Mouse (Mus musculus): ENCODE results near the gene Maneal. TPM values are rescaled to one million over a fixed set of nuclear protein-coding genes. Genes with fewer than 3 reads are reported as not detected.

The Maneal gene
- polyA plus RNA-seq, 1 experiment from 2014 or later, result 0.66 TPM

- Histone ChIP-seq H3K9ac (ENCODE audit: low read depth, low read length) (no peak overlapping the region), H3K4me2 (replicated peaks; ENCODE audit: low read depth, low read length) (no peak overlapping the region)
These were observed 28.0 kb upstream of the Maneal start for GRCm38 (mm10) chr4:124889935-124890334.

GRCm38 (mm10) chr4:124888702-124889101 is 26.7 kb upstream of the Maneal start:
- no peak overlapping the region for H3K4me2 ChIP-seq (replicated peaks; ENCODE audit: low read depth, low read length)
- H3K9ac ChIP-seq (ENCODE audit: low read depth, low read length), result no peak overlapping the region
- no peak overlapping the region for H3K4me3 ChIP-seq (ENCODE audit: low read length)
- H3K4me1 ChIP-seq (ENCODE audit: control insufficient read depth, insufficient read depth, low read length), result no peaks in the 10 kb centered on the region
- WGBS, result 83% methylated on average over 7 of the region's 7 CpGs
- H3K27ac ChIP-seq (ENCODE audit: low read depth, low read length), result no peak overlapping the region
- no peak for ATAC-seq (ENCODE audit: low FRiP score, low TSS enrichment)
- no peaks in the 10 kb centered on the region for H3K9me3 ChIP-seq (ENCODE audit: control insufficient read depth, low read length)
- peaks cover 47% of the 10 kb centered on the region for H3K27me3 ChIP-seq (ENCODE audit: control insufficient read depth, insufficient read depth, low read length)
- H3K36me3 ChIP-seq (ENCODE audit: control insufficient read depth, insufficient read depth, low read length), result no peaks in the 10 kb centered on the region

More at GRCm38 (mm10) chr4:124889935-124890334, 28.0 kb upstream of the Maneal start:
- H3K9me3 ChIP-seq (ENCODE audit: control insufficient read depth, low read length), result no peaks in the 10 kb centered on the region
- peaks cover 52% of the 10 kb centered on the region for H3K27me3 ChIP-seq (ENCODE audit: control insufficient read depth, insufficient read depth, low read length)
- H3K36me3 ChIP-seq (ENCODE audit: control insufficient read depth, insufficient read depth, low read length), result no peaks in the 10 kb centered on the region
- H3K4me3 ChIP-seq (ENCODE audit: low read length), result no peak overlapping the region
- no peak overlapping the region for H3K27ac ChIP-seq (ENCODE audit: low read depth, low read length)
- ATAC-seq (ENCODE audit: low FRiP score, low TSS enrichment), result no peak
- 0 out of 2 replicates have a peak, but pooled peaks cover 5% of the 10 kb centered on the region for H3K4me1 ChIP-seq (ENCODE audit: control insufficient read depth, insufficient read depth, low read length)
- 96% methylated on average over 2 of the region's 2 CpGs for WGBS

GRCm38 (mm10) chr4:124882151-124882729 is 20.3 kb upstream of the Maneal start:
- H3K27me3 ChIP-seq (ENCODE audit: control insufficient read depth, insufficient read depth, low read length), result peaks cover 65% of the 10 kb centered on the region
- H3K36me3 ChIP-seq (ENCODE audit: control insufficient read depth, insufficient read depth, low read length), result no peaks in the 10 kb centered on the region
- H3K9me3 ChIP-seq (ENCODE audit: control insufficient read depth, low read length), result no peaks in the 10 kb centered on the region
- no peak overlapping the region for H3K27ac ChIP-seq (ENCODE audit: low read depth, low read length)
- H3K9ac ChIP-seq (ENCODE audit: low read depth, low read length), result no peak overlapping the region
- under 1% methylated on average over 37 of the region's 37 CpGs for WGBS
- peak; percentile 37; the same call in 1 of the 2 replicates for ATAC-seq (ENCODE audit: low FRiP score, low TSS enrichment)
- H3K4me2 ChIP-seq (replicated peaks; ENCODE audit: low read depth, low read length), result peak overlapping the region; percentile 52; the same call in 1 of the 2 replicates
- no peaks in the 10 kb centered on the region for H3K4me1 ChIP-seq (ENCODE audit: control insufficient read depth, insufficient read depth, low read length)
- peak overlapping the region; percentile 36; the same call in 1 of the 2 replicates for H3K4me3 ChIP-seq (ENCODE audit: low read length)

- ATAC-seq (ENCODE audit: low FRiP score, low TSS enrichment), result peak; percentile 80; the same call in 1 of the 2 replicates
- Histone ChIP-seq H3K4me1 (ENCODE audit: control insufficient read depth, insufficient read depth, low read length) (no peaks in the 10 kb centered on the region), H3K9ac (ENCODE audit: low read depth, low read length) (no peak overlapping the region), H3K36me3 (ENCODE audit: control insufficient read depth, insufficient read depth, low read length) (no peaks in the 10 kb centered on the region), H3K27me3 (ENCODE audit: control insufficient read depth, insufficient read depth, low read length) (peaks cover 63% of the 10 kb centered on the region), H3K4me2 (replicated peaks; ENCODE audit: low read depth, low read length) (peak overlapping the region; percentile 52), H3K4me3 (ENCODE audit: low read length) (peak overlapping the region; percentile 36), H3K27ac (ENCODE audit: low read depth, low read length) (no peak overlapping the region), H3K9me3 (ENCODE audit: control insufficient read depth, low read length) (no peaks in the 10 kb centered on the region)
- WGBS, result under 1% methylated on average over 33 of the region's 37 CpGs
These were observed 19.5 kb upstream of the Maneal start for GRCm38 (mm10) chr4:124881341-124881908.

- WGBS, result 4% methylated on average over 11 of the region's 11 CpGs
These were observed 18.6 kb upstream of the Maneal start, which contains the start of gene Epha10 for GRCm38 (mm10) chr4:124880599-124880998. TSS of gene Epha10 (plus strand) at chr4:124880899.

GRCm38 (mm10) chr4:124872719-124873118 is 10.7 kb upstream of the Maneal start:
- Histone ChIP-seq H3K4me3 (ENCODE audit: low read length) (no peak overlapping the region), H3K4me2 (replicated peaks; ENCODE audit: low read depth, low read length) (no peak overlapping the region), H3K27me3 (ENCODE audit: control insufficient read depth, insufficient read depth, low read length) (no peaks in the 10 kb centered on the region), H3K27ac (ENCODE audit: low read depth, low read length) (no peak overlapping the region), H3K4me1 (ENCODE audit: control insufficient read depth, insufficient read depth, low read length) (no peaks in the 10 kb centered on the region), H3K9me3 (ENCODE audit: control insufficient read depth, low read length) (peaks cover 3% of the 10 kb centered on the region; the same call in 1 of the 2 replicates), H3K36me3 (ENCODE audit: control insufficient read depth, insufficient read depth, low read length) (no peaks in the 10 kb centered on the region), H3K9ac (ENCODE audit: low read depth, low read length) (no peak overlapping the region)
- ATAC-seq (ENCODE audit: low FRiP score, low TSS enrichment), result no peak
- whole genome bisulfite sequencing, result 90% methylated on average over 1 of the region's 1 CpGs

More at GRCm38 (mm10) chr4:124880599-124880998, 18.6 kb upstream of the Maneal start, which contains the start of gene Epha10:
- Histone ChIP-seq H3K27ac (ENCODE audit: low read depth, low read length) (no peak within 1 kb of the TSS), H3K4me2 (replicated peaks; ENCODE audit: low read depth, low read length) (peak within 1 kb of the TSS; percentile 52), H3K4me1 (ENCODE audit: control insufficient read depth, insufficient read depth, low read length) (no peaks in the 10 kb centered on the region), H3K9me3 (ENCODE audit: control insufficient read depth, low read length) (no peaks in the 10 kb centered on the region), H3K4me3 (ENCODE audit: low read length) (peak within 1 kb of the TSS; percentile 36), H3K36me3 (ENCODE audit: control insufficient read depth, insufficient read depth, low read length) (no peaks in the 10 kb centered on the region), H3K27me3 (ENCODE audit: control insufficient read depth, insufficient read depth, low read length) (peaks cover 56% of the 10 kb centered on the region), H3K9ac (ENCODE audit: low read depth, low read length) (no peak within 1 kb of the TSS)
- no peak for ATAC-seq (ENCODE audit: low FRiP score, low TSS enrichment)

- Histone ChIP-seq H3K4me1 (ENCODE audit: control insufficient read depth, insufficient read depth, low read length) (peaks cover 4% of the 10 kb centered on the region; the same call in 1 of the 2 replicates), H3K36me3 (ENCODE audit: control insufficient read depth, insufficient read depth, low read length) (peaks cover 16% of the 10 kb centered on the region), H3K4me2 (replicated peaks; ENCODE audit: low read depth, low read length) (no peak overlapping the region), H3K27ac (ENCODE audit: low read depth, low read length) (no peak overlapping the region), H3K9ac (ENCODE audit: low read depth, low read length) (no peak overlapping the region), H3K4me3 (ENCODE audit: low read length) (no peak overlapping the region), H3K9me3 (ENCODE audit: control insufficient read depth, low read length) (no peaks in the 10 kb centered on the region), H3K27me3 (ENCODE audit: control insufficient read depth, insufficient read depth, low read length) (peaks cover 31% of the 10 kb centered on the region)
- ATAC-seq (ENCODE audit: low FRiP score, low TSS enrichment), result no peak
- 13% methylated on average over 7 of the region's 7 CpGs for WGBS
These were observed 1.5 kb downstream of the Maneal start for GRCm38 (mm10) chr4:124860446-124860845.

- Histone ChIP-seq H3K9me3 (ENCODE audit: control insufficient read depth, low read length) (no peaks in the 10 kb centered on the region), H3K27ac (ENCODE audit: low read depth, low read length) (no peak overlapping the region), H3K4me1 (ENCODE audit: control insufficient read depth, insufficient read depth, low read length) (peaks cover 4% of the 10 kb centered on the region; the same call in 1 of the 2 replicates), H3K36me3 (ENCODE audit: control insufficient read depth, insufficient read depth, low read length) (peaks cover 32% of the 10 kb centered on the region), H3K9ac (ENCODE audit: low read depth, low read length) (no peak overlapping the region), H3K4me3 (ENCODE audit: low read length) (no peak overlapping the region), H3K4me2 (replicated peaks; ENCODE audit: low read depth, low read length) (no peak overlapping the region), H3K27me3 (ENCODE audit: control insufficient read depth, insufficient read depth, low read length) (peaks cover 27% of the 10 kb centered on the region)
- no peak for ATAC-seq (ENCODE audit: low FRiP score, low TSS enrichment)
- 52% methylated on average over 5 of the region's 5 CpGs for WGBS
These were observed 3.6 kb downstream of the Maneal start for GRCm38 (mm10) chr4:124858370-124858769.

- Histone ChIP-seq H3K9ac (ENCODE audit: low read depth, low read length) (no peak overlapping the region), H3K4me2 (replicated peaks; ENCODE audit: low read depth, low read length) (no peak overlapping the region), H3K4me3 (ENCODE audit: low read length) (no peak overlapping the region), H3K27ac (ENCODE audit: low read depth, low read length) (no peak overlapping the region), H3K36me3 (ENCODE audit: control insufficient read depth, insufficient read depth, low read length) (peaks cover 38% of the 10 kb centered on the region), H3K4me1 (ENCODE audit: control insufficient read depth, insufficient read depth, low read length) (peaks cover 14% of the 10 kb centered on the region), H3K9me3 (ENCODE audit: control insufficient read depth, low read length) (no peaks in the 10 kb centered on the region), H3K27me3 (ENCODE audit: control insufficient read depth, insufficient read depth, low read length) (peaks cover 9% of the 10 kb centered on the region)
- WGBS, result 96% methylated on average over 8 of the region's 8 CpGs
- no peak for ATAC-seq (ENCODE audit: low FRiP score, low TSS enrichment)
These were observed 5.7 kb downstream of the Maneal start for GRCm38 (mm10) chr4:124856294-124856693.
